Mouse (Mus musculus): ENCODE data around the gene Mpdz.
A peak's percentile ranks its signal among the peaks of the same experiment; 100 is the strongest.

The Mpdz gene

DNA sequence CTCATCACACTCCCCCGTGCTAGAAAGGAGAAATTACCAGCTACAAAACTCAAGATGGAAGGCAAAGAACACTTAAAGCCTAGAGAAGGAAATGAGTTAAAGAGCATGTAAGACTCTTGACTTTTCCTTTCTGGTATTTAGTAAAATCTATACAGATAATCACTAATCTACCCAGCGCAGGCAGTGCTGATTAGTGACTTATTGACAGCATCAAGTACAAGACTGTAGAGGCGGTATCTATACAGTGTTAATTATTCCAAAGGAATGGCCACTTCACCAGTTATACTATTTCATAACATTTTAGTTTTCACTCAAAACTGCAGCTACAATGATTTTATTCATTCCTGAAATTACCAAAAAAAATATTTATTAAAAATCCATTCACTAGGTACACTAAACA, 49.7 kb downstream of the Mpdz start:
- no peak for ATAC-seq (ENCODE audit: low TSS enrichment)

DNA sequence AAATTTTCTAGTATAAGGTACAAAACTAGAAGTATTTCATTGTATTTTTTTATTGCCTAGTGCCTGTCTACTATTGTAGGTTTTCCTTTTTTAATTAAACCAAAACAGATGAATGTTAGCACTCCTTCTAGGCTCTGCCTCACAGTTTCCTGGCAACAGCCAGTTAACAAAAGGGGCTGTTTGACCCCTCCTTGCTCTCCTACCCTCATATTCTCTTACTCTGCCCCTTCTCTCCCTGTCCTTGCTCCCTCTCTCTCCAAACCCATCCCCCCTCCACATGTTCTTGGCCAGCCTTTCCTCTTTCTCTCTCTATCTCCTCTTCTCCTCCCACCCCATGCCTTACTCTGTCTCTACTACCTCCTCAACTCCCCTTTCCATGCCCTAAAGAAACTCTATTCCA, 53.4 kb downstream of the Mpdz start:
- no peak for ATAC-seq (ENCODE audit: low TSS enrichment)

DNA sequence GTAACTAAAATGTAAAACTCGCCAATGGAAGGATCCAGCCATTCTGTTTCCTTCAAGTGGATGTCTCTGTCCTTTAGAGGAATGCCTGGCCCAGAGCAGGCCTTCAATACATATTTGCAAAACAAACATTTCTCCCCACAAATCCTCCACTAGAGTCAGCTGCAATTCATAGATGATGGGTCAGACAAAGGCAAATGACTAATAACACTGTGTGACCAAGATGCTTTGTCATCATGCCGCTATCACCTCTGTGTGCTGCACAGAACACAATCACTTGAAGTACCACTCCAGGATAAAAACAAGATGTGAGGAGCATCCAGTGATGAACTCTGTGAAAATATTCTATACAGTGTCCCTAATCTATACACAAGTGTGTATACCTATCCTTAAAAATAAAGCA, 55.0 kb downstream of the Mpdz start:
- no peak for ATAC-seq (ENCODE audit: low TSS enrichment)

DNA sequence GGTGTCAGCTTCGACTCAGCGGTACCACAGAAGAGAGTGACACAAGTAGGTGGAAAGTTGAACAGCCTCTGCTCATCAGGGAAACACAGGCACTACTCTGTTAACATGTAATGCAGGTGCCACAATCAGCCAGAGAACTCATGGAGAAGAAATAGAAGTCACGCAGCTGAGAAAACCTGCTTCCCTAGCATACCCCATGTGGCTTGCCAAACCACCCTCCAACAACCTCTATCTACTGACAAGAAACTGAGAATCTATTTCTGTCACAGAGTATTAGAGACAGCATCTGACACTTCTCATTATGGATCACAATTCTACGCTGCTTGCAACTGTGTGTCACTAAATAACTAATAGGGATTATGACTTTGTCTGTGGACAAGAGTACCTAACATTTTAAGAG, 70.3 kb downstream of the Mpdz start:
- no peak for ATAC-seq (ENCODE audit: low TSS enrichment)

DNA sequence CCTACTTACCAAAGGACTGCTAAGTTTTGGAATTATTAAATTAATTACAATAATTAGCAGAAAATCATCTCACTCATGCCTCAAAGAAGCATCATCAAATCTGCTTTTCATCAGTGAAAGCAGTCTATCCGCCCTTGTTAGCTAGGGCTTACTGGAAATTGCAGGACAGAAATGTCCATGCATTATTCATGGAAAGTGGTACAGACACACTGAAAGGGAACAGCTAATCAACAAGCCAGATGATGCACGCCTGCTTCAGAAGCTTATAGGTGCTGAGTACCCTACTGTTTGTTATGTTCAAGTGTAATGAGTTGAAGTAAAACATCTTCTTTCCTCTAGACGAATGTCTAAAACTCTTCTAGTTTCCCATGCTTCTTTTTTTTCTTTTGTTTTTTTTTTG, 91.2 kb downstream of the Mpdz start:
- ATAC-seq (ENCODE audit: low TSS enrichment), result no peak

DNA sequence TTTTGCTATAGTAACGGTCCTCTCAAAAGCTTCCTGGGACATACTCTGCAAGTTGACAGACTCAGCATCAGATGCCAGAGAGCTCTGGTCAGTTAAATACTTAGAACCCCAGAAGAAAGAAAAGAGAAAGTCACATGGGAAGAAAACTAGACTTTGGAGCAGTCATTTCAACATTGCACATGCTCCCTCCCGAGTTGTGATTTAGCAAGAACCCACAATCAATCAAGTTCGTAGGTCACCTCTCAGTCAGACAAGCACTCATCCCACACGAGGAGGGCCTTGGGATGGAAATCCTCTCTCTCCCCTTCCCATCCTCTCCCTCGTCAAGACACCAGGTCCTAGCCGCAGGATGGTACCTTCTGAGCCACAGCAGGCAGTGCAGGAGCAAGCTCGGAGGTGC, 94.0 kb downstream of the Mpdz start:
- no peak for ATAC-seq (ENCODE audit: low TSS enrichment)

DNA sequence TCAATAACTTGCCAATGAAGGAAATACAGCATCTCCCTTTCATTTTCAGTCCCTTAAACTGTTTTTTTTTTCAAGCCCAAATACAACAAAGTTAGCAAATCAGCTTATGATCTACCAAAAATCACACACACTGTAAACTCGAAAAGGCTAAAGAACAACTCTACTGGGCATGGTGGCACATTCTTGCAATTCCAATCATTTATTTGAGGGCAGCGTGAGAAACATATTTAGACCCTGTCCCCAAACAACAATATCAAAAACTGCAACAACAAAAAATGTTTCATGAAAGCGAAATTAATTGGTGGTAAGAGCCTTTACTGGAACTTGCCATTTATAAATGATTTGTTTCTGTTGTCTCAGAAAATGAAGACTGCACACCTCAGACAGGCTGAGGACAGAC, 97.5 kb downstream of the Mpdz start:
- no peak for ATAC-seq (ENCODE audit: low TSS enrichment)

DNA sequence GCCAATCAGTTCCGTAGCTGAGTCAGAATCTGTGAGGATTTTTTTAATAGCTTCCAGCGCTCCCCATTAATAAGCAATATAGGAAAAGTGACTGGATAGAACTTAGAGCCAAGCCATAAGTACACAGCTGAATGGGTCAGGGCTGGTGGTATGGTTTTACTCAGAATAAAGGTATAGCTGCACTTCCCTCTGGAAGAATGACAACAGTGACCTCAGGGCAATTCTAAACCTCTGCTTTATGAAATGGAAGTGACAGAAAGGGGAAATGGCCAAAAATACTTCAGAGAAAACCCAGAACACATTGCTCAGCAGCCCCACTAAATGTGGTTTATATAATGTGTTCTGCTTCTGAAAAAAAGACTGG, 109.0 kb downstream of the Mpdz start:
- no peak; the same call in 1 of the 2 replicates for ATAC-seq (ENCODE audit: low TSS enrichment)

DNA sequence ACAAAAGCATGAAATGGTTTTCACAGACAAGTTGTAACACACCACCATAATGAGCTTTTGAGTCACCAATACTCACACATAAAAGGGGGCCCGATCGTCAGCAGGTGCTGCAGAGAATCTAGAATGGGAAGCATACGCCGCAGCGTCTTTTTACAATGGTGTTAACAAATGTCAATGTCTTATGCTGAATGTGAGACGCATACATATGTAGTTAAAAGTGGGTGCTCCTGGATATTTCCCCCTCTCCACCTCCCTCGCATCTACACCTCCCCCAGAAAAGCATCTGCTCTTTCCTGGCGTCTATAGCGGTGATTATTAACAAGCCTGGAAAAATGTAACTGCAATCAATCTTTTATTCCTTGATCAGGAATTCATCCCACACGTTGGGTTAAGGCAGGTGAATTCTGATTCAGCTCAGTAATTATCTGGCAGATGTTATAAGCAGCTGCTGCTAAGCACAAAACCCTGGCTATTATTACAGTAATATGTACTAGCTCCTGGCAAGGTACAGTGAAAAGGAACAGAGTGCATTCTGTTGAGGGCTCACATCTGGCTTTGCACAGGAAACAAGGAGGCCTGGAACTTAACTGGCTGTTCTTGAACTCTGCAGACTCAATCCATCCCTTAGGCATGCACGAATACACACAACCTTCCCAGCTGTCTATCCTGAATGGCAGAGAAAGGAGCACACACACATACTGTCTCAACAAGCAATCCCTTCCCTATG, 109.6 kb downstream of the Mpdz start:
- peak; percentile 64 for ATAC-seq (ENCODE audit: low TSS enrichment)

DNA sequence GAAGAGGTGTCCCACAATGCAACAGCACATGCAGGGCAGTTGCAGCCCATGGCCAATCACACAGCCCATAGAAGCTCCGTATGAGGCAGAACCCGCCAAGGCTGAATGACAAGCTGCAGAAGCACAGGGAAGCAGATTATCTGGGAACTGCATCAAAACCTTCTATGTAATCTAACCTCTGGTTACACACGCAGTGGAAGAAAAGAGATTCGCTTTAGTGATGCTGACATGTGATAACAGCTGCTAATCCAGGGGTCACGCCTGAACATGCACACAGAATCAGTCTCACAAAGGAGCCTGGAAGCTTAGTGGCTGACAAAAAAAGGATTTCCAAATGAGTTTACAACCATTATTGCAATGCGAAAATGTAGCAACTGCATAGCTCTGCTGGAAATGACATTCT, 110.2 kb downstream of the Mpdz start:
- peak; percentile 8; the same call in 1 of the 2 replicates for ATAC-seq (ENCODE audit: low TSS enrichment)

DNA sequence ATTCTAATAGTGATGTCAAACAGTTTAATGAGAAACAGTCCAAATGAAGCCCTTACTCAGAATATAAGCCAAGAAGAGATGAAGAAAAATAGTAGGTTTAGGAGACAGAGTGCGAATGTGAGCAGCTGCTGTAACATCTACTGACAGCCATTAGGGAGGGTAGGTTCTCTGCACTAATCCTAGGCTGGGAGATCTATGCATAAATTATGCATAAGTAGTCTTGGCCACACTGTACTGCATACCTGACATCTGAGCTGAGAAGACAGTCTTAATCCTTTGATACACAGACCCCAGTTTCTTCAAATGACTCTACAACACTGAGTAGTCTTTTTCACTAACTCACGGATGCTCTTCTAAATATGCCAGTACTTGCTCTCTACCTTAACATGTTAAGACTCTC, 114.9 kb downstream of the Mpdz start:
- ATAC-seq (ENCODE audit: low TSS enrichment), result no peak

DNA sequence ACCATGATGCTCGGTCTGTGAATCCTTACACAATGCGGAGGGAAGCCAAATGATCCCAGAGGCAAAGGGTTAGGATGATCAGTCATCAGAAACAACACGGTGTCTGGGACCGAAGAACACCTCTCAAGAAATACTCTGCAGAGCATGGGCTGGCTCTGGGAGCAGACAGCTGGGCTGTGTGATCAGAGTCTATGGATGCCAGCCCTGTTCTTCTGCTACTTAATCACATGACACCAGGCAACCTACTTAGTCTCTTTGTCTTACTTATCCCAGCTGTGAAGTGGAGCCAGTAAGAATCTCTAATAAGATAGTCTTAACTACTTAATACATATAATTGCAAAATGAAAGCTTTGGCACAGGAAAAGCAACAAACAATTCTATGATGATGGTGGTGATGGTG, 118.8 kb downstream of the Mpdz start:
- ATAC-seq (ENCODE audit: low TSS enrichment), result no peak

DNA sequence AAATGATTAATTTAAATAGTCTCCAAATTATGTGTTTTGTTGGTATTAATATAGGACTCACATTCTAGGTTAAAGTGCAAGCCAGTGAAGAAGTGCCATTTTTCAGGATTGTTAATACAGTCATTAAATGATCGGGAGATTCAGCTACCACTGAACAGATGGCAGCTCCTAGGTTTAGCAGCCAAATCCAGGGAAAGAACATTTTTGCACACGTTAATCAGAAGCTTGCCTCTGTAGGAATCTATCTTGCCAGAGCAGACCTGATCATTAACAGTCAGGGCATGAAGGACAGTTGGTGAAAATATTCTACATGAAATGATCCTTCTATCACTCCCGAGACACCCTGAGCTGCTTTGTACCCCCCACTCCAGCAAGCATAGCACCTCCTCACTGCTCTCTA, 120.4 kb downstream of the Mpdz start:
- no peak; the same call in 1 of the 2 replicates for ATAC-seq (ENCODE audit: low TSS enrichment)

DNA sequence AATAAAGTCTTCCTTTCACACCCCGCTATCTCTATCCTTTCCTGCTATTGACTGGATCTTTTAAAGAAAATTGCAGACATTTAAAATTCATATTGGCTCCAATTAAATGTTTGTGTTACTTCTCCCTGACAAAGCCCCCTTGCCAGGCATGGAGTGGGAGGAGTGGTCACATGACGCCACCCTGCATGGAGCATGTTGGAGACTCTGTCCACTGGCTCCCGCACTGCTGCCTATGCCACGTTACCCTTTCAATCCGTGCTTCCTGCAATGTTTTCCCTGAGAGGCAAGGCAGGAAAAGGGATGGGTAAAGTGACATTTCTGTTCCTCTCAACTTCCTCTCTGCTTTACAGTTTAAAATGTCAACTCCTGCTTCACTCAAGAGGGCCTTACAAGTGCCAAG, 128.0 kb downstream of the Mpdz start:
- ATAC-seq (ENCODE audit: low TSS enrichment), result peak; percentile 38; the same call in 1 of the 2 replicates

DNA sequence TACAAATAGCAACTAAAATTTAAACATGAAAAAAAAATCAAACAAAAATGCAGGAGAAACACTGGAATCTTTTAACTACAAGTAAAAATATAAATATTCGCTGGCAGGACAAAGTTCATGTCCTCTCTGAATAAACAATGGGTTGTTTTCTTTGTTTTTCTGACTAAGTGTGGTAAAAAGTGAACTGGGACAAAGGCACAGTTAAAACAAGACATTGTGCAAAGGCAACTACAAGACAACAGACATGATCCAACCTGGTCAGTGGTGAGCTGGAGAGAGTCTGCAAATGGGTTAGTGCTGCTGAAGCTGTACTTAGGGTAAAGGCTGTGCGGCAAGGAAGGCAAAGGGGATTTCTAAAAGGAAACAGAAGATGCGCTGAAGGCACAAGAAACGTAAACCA, 129.4 kb downstream of the Mpdz start:
- no peak for ATAC-seq (ENCODE audit: low TSS enrichment)

DNA sequence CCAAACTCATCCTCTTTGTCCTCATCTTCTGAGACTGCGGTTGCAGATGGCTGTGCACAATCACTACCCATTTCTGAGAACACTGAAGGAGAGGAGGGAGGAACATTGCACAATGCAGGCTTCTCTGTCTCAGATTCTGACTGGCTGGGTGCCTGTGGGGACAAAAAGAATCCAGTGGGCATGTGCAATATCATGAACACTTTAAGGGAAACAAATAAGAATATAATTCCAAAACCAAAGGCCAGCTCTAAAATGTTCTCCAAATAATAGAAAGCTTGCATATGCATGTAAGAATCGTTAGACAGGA, 132.5 kb downstream of the Mpdz start:
- no peak for ATAC-seq (ENCODE audit: low TSS enrichment)

DNA sequence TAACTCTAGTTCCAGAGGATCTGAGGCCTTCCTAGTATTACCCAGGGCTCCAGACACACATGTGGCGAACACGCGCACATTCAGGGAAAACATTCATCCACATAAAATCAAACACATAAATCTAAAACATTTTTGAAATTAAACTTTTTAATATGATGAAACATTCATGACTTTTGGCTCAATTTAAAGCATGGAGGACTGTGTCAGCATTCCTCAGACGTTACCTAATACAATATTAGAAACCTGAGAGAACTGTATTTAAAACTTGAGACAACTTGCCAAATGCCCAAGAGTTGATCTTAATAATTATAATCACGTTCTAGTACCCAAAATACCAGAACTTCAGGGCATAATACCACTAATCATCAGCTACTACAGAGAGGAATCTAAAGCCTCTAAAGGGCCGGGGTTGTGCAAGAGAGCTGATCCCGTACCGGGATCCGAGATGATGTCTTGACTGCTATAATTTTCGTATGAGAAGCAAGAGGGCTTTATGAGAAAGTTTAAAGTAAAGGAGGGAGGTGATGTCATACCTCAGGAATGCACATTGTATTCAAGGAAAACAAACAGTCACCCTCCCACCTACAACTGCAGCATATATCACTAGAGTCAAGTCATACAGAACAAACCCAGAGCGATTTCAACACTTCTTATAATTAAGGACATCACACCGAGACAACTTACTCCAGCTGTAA, 133.0 kb downstream of the Mpdz start:
- no peak for ATAC-seq (ENCODE audit: low TSS enrichment)

DNA sequence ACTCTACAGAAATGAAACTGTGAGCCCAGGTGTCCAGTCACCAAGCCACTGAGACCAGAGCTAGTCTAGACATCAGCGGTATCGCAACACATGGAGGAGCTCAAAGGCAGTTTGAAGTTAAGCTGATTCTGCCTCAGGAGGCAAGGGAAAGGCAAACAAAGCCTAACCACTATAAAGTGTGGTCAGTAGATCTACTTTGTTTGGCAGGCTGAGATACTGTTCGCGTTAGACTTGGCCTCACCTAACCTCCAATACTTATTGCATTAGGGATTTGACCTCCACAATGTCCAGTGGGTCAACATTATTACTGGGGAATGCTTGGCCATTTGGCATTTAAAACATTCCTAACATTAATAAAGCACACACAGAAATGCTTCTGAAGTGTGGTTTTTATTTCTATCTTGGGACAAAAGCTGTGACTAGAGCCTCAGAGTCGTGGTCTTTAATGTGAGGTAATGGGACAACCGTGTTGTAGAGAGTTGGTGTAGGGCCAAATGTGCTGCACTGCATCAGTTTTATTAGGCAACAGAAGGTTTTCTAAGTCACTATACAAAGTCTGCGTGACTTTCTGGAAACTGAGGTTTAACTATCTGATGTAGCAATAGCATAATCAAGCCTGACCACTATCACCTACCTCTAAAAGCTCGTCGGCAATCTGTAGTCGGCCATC, 134.9 kb downstream of the Mpdz start:
- ATAC-seq (ENCODE audit: low TSS enrichment), result no peak

DNA sequence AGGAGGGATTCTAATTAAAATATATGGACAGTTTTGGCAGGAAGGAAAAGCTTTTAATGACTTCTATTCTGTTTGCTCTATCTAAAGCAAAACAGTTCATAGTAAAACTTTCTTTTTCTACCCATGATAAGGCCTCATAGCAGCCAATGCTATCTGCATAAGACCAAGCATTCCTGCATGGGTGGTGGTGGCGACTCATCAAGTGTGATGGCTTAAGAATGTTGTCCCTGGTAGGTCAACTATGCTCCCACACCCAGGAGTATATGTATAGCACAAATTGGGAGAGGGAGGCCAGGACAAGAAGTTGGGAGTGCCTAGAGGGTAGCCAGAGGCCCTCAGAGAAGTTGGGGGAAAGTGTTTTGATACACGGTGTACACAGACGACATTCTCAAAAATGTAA, 140.6 kb downstream of the Mpdz start:
- ATAC-seq (ENCODE audit: low TSS enrichment), result no peak

DNA sequence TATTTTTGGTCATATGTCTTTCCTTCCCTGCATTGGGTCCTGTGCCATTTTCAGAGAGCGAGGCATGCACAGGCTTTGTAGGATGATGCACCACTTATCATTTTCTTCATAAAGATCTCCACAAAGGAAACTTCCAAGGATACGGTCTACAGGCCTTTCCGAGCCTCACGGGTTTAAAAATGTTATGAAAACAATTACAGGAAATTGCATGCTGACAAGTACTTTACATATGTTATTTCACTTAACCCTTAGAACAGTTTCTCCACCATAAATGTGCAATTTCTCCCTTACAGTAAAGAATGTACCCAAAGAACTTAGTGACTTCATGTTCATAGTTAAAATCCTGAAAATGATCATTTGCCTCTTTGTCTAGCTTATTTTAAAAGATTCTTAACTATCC, 144.2 kb downstream of the Mpdz start:
- no peak for ATAC-seq (ENCODE audit: low TSS enrichment)

DNA sequence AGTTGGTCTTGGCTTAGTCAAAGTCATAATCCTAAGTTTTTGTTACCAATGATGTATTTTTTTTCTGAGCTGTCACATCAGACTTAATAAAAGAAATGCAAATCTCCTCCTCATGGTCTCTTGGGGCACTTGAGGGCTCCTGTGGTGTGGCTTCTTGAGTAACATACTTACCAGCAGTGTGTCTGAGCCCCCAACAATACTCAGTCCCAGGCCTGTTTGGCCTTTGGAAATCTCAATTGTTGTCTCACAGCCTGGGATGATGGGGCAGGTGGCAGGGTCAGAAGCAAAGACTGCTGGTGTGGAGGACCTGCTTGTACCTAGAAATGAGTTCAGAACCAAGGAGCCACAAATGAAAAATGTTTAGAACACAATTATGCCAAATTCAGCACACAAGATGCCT, 149.3 kb downstream of the Mpdz start:
- ATAC-seq (ENCODE audit: low TSS enrichment), result no peak

DNA sequence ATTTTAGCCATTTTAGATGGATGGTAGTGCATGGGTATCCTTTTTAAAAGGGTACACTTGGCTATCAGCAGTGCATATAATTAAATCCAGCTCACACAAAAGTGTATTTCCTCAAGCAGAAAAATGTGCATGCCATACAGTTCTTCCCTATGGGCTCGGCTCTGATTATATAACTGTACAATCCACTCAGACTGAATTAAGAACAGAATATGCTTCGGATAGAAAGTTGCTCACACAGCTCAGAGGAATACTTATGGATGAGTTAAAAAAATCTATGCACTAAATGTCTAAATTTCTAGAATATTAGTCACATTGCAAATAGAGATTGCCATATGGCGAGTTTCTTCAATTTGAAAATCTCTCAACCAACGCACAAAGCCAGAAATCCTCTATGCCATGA, 157.1 kb downstream of the Mpdz start:
- peak; percentile 91 for ATAC-seq (ENCODE audit: low TSS enrichment)

DNA sequence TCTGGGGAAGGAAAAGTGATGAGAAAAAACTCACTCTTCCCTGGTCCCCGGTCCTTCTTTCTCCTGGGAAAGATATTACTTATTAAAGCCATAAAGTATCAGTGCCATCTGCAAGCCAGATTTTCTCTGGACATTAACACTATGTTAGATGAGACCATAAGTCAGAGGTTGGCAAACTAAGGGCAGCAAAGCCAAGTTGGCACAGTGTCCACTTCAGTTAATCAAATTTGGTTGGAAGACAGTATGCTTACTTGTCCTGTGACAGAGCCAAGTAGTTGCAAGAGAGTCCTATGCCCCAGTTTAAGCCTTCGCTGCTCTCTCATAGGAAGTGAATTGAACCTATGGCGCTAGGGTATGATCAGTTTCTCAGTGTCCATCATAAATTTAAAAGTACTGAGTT, 159.0 kb downstream of the Mpdz start:
- ATAC-seq (ENCODE audit: low TSS enrichment), result no peak

Data from frontal cortex, adult (tissue).